Mouse (Mus musculus) hindbrain, embryonic 11.5 days (tissue): ENCODE measurements around the gene Pde2a. TPM values are rescaled to one million over a fixed set of nuclear protein-coding genes. Genes with fewer than 3 reads are reported as not detected.

Experiments used
- ATAC-seq: fragments of 200-750 bp; cut with Nextera tagmentation; 2 replicates; pipeline ENCODE4 v1.8.0; 2017; ENCODE audit warnings: mild to moderate bottlenecking, moderate TSS enrichment, moderate library complexity; ENCODE audit not compliant: low FRiP score
- DNase-seq: peaks from one replicate; pipeline ENCODE4 v3.0.0-alpha.2; 2015; ENCODE audit warnings: low spot score
- H3K27ac ChIP-seq: fragments of 300-500 bp; sonication (generic); 2 replicates; pipeline ENCODE4 v1.5.1; 2014; ENCODE audit warnings: mild to moderate bottlenecking, low read depth, low read length
- H3K27me3 ChIP-seq: fragments of 300-500 bp; sonication (generic); 2 replicates; pipeline ENCODE4 v1.6.1; 2014; ENCODE audit warnings: mild to moderate bottlenecking, low read length, moderate library complexity, mixed read lengths; ENCODE audit not compliant: control insufficient read depth, insufficient read depth
- H3K36me3 ChIP-seq: fragments of 300-500 bp; sonication (generic); 2 replicates; pipeline ENCODE4 v1.6.1; 2014; ENCODE audit warnings: mild to moderate bottlenecking, low read length, moderate library complexity, mixed read lengths; ENCODE audit not compliant: control insufficient read depth, insufficient read depth
- H3K4me1 ChIP-seq: fragments of 300-500 bp; sonication (generic); replicated peaks from 2 replicates; pipeline ENCODE4 v1.6.1; 2014; ENCODE audit warnings: low read length, mixed read lengths; ENCODE audit not compliant: control insufficient read depth, insufficient read depth
- H3K4me2 ChIP-seq: fragments of 300-500 bp; sonication (generic); replicated peaks from 2 replicates; pipeline ENCODE4 v1.6.1; 2014; ENCODE audit warnings: mild to moderate bottlenecking, low read depth, low read length
- H3K4me3 ChIP-seq: fragments of 300-500 bp; sonication (generic); 2 replicates; pipeline ENCODE4 v1.5.1; 2014; ENCODE audit warnings: low read depth, low read length
- H3K9ac ChIP-seq: fragments of 300-500 bp; sonication (generic); 2 replicates; pipeline ENCODE4 v1.6.1; 2014; ENCODE audit warnings: low read depth, low read length
- H3K9me3 ChIP-seq: fragments of 300-500 bp; sonication (generic); 2 replicates; pipeline ENCODE4 v1.6.1; 2016; ENCODE audit warnings: low read length; ENCODE audit not compliant: control insufficient read depth
- WGBS: fragments of 180-500 bp; shearing (Covaris S2); extraction: QIAGEN DNeasy Blood & Tissue Kit; methylation state at CpG from one replicate; pipeline ENCODE4 v1.1.7; 2014; 5-methylcytosine and 5-hydroxymethylcytosine counted together
- polyA plus RNA-seq: library from polyadenylated mRNA; unstranded; fragments of >200 nt; fragmentation: Nextera tagmentation; extraction: Ambion mirVana; gene quantifications from 2 replicates; pipeline ENCODE4 v1.2.1, GENCODE M21; 2014

Gene Pde2a
- polyA plus RNA-seq, 1 experiment from 2014 or later: 14.4 TPM

DNA sequence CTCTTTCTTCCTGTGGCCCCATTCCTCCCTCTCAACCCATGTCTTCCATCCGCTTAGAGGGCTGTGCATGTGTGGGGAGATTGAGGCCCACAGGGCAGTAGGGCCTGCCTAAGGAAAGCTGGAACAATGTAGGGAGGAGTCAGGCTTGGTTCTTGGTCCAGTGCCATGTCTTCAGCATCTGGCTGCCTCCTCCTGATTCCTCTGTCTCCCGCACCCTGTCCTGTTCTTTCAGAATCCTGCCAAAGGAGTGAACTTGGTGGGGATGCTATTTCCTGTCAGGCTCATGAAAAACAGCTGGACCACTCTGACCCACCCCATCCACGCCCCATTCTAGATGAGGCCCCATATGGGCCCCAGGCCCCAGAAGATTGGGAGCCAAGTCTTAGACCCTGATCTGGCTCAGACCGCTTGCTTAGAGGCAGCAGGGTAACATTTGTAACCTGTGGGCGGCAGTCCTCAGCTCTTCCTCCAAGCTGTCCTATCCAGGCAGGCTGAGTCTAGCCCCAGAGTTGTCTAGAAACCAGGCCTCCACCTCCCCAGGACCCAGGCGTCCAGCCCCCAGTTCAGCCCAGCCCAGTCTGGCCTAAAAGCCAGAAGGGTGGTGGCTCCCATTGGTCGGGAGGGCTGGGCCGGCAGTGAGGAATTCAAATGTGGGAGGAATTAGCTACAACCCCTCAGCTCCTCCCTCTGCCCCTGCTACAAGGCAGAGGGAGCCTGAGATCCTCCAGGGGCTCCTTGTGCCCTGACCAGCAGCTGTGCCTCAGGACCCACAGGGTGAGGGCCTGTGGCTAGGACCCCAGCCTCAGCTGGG, 27.6 kb upstream of the Pde2a start:
- Histone ChIP-seq H3K9me3 (no peaks in the 10 kb centered on the region), H3K4me1 (no peaks in the 10 kb centered on the region), H3K9ac (no peak overlapping the region), H3K4me2 (no peak overlapping the region), H3K36me3 (no peaks in the 10 kb centered on the region), H3K27me3 (no peaks in the 10 kb centered on the region), H3K4me3 (no peak overlapping the region), H3K27ac (0 out of 2 replicates have a peak overlapping the region, but pooled peaks have one; percentile 3)
- 42% methylated on average over 8 of the region's 8 CpGs for whole genome bisulfite sequencing
- DNase-seq (peak; percentile 21), ATAC-seq (0 out of 2 replicates have a peak, but pooled peaks have one; percentile 38)

- 57% methylated on average over 3 of the region's 3 CpGs for WGBS
- no peak overlapping the region for H3K4me3 ChIP-seq
- DNase-seq (no peak), ATAC-seq (0 out of 2 replicates have a peak, but pooled peaks have one; percentile 6)
- H3K4me2 ChIP-seq: no peak overlapping the region
- no peaks in the 10 kb centered on the region for H3K27me3 ChIP-seq
- no peak overlapping the region for H3K9ac ChIP-seq
- no peaks in the 10 kb centered on the region for H3K9me3 ChIP-seq
- H3K4me1 ChIP-seq: no peaks in the 10 kb centered on the region
- 0 out of 2 replicates have a peak overlapping the region, but pooled peaks have one; percentile 6 for H3K27ac ChIP-seq
- H3K36me3 ChIP-seq: no peaks in the 10 kb centered on the region
These were observed 26.9 kb upstream of the Pde2a start for GRCm38 (mm10) chr7:101394569-101394968.

- no peak overlapping the region for H3K27ac ChIP-seq
- WGBS: 78% methylated on average over 1 of the region's 2 CpGs
- no peaks in the 10 kb centered on the region for H3K27me3 ChIP-seq
- no peaks in the 10 kb centered on the region for H3K9me3 ChIP-seq
- H3K4me3 ChIP-seq: no peak overlapping the region
- H3K4me2 ChIP-seq: no peak overlapping the region
- ATAC-seq: no peak
- no peak overlapping the region for H3K9ac ChIP-seq
- no peaks in the 10 kb centered on the region for H3K36me3 ChIP-seq
- no peak for DNase-seq
- no peaks in the 10 kb centered on the region for H3K4me1 ChIP-seq
These were observed 26.0 kb upstream of the Pde2a start for GRCm38 (mm10) chr7:101395471-101395870.

DNA sequence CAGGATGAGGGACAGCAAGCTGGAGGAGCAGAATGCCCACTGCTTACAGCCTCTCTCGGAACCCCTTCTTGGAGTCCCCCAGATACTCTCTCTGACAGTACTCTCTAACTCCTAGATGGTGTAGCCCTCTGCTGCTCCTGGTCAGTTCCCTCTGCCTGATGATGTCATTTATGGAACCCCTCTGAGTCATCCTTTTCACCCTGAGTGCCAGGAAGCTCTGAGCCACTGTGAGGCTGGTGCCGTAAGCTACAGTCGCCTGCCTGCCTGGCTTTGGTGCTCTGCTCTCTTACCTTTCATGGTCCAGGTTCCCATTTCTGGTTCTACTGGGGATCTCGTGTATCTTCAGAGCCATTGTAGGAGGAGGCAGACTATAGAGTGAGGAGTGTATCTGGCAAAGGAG, 24.3 kb upstream of the Pde2a start:
- no peak for DNase-seq

DNA sequence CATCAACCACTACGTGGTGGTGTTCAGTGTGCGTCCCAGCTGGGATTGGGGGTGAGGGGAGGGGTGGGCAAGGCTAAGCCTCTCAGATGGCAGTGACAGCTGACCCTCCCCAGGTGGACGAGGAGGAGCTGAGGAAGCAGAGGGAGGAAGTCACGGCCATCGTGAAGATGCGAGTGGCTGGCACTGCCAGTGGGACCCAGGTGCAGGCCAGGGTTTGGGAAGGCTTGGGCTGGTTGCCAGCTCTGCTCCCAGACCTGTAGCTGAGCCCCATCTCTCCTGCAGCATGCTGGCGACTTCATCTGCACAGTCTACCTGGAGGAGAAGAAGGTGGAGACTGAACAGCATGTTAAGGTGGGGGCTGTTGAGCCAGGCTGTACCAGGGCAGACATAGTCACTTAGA, 20.0 kb upstream of the Pde2a start:
- DNase-seq (no peak), ATAC-seq (no peak)
- H3K4me3 ChIP-seq: no peak overlapping the region
- 92% methylated on average over 7 of the region's 7 CpGs for WGBS
- H3K27me3 ChIP-seq: no peaks in the 10 kb centered on the region
- no peaks in the 10 kb centered on the region for H3K9me3 ChIP-seq
- H3K9ac ChIP-seq: no peak overlapping the region
- no peaks in the 10 kb centered on the region for H3K36me3 ChIP-seq
- H3K27ac ChIP-seq: no peak overlapping the region
- H3K4me2 ChIP-seq: no peak overlapping the region
- H3K4me1 ChIP-seq: no peaks in the 10 kb centered on the region

More for the DNA sequence above, 24.3 kb upstream of the Pde2a start:
- Histone ChIP-seq H3K9ac (no peak overlapping the region), H3K4me1 (no peaks in the 10 kb centered on the region), H3K27me3 (no peaks in the 10 kb centered on the region), H3K4me2 (no peak overlapping the region), H3K9me3 (no peaks in the 10 kb centered on the region), H3K27ac (no peak overlapping the region), H3K36me3 (no peaks in the 10 kb centered on the region), H3K4me3 (no peak overlapping the region)
- no peak for ATAC-seq
- WGBS: 94% methylated on average over 4 of the region's 4 CpGs

GRCm38 (mm10) chr7:101403831-101404230, 17.7 kb upstream of the Pde2a start:
- 95% methylated on average over 5 of the region's 5 CpGs for WGBS
- no peaks in the 10 kb centered on the region for H3K9me3 ChIP-seq

GRCm38 (mm10) chr7:101410267-101410936, 11.1 kb upstream of the Pde2a start, which contains the start of gene Gm45837:
TSS of gene Gm45837 (plus strand) at chr7:101410886.
- Histone ChIP-seq H3K36me3 (no peaks in the 10 kb centered on the region), H3K27me3 (no peaks in the 10 kb centered on the region), H3K4me2 (no peak within 1 kb of the TSS), H3K9ac (no peak within 1 kb of the TSS), H3K4me3 (no peak within 1 kb of the TSS), H3K4me1 (peaks cover 10% of the 10 kb centered on the region), H3K9me3 (no peaks in the 10 kb centered on the region), H3K27ac (no peak within 1 kb of the TSS)
- no peak for DNase-seq
- no peak for ATAC-seq
- WGBS: 78% methylated on average over 11 of the region's 11 CpGs

More at GRCm38 (mm10) chr7:101403831-101404230, 17.7 kb upstream of the Pde2a start:
- H3K9ac ChIP-seq: no peak overlapping the region
- ATAC-seq: no peak
- H3K27ac ChIP-seq: no peak overlapping the region
- no peak overlapping the region for H3K4me3 ChIP-seq
- H3K27me3 ChIP-seq: no peaks in the 10 kb centered on the region
- no peak overlapping the region for H3K4me2 ChIP-seq
- no peaks in the 10 kb centered on the region for H3K4me1 ChIP-seq
- no peaks in the 10 kb centered on the region for H3K36me3 ChIP-seq
- no peak for DNase-seq

DNA sequence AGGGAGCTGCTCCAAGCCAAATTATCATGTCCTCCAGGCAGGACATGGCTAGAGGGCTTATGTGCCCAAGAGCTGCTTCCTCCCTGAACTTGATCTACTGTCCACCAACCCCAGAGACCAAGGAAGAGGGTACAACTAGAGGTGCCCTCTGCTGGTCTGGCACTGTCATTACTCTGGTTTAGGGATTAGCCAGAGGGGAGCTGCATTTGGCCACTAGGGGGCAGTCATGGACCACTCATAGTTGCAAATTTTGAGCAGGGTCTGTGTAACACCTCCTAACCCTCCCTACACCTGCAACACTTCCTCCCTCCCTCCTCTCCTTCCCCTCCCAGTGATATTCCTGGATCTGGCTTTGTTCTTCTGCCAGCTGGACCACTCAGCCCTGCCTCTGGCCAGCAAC, 8.7 kb upstream of the Pde2a start:
- peak; percentile 58; the same call in 1 of the 2 replicates for ATAC-seq
- H3K9ac ChIP-seq: no peak overlapping the region
- H3K4me1 ChIP-seq: peaks cover 16% of the 10 kb centered on the region
- H3K9me3 ChIP-seq: no peaks in the 10 kb centered on the region
- no peaks in the 10 kb centered on the region for H3K36me3 ChIP-seq
- H3K27me3 ChIP-seq: peaks cover 2% of the 10 kb centered on the region
- H3K4me2 ChIP-seq: no peak overlapping the region
- H3K27ac ChIP-seq: no peak overlapping the region
- H3K4me3 ChIP-seq: no peak overlapping the region
- peak; percentile 93 for DNase-seq
